Mouse (Mus musculus): Measurements from ENCODE around the gene Tmem80. TPM values are rescaled to one million over a fixed set of nuclear protein-coding genes. Genes with fewer than 3 reads are reported as not detected.

Tmem80 gene
- 58.4 and 71.0 TPM in 2 replicates for polyA plus RNA-seq (2012; rRNA removed; ENCODE audit: low replicate concordance)

GRCm38 (mm10) chr7:141327469-141328372 lies at the start of gene Tmem80, which contains the start of gene Deaf1:
Gene Tmem80 (plus strand): TSS chr7:141327739.
Gene Deaf1 (minus strand): TSS chr7:141327690.

GRCm38 (mm10) chr7:141278766-141279590 lies 48.6 kb upstream of the Tmem80 start, which contains the start of gene Sct:
Gene Sct (minus strand): TSS chr7:141279133.

GRCm38 (mm10) chr7:141291921-141292582 lies 35.5 kb upstream of the Tmem80 start, which contains the start of gene Drd4:
Gene Drd4 (plus strand): TSS chr7:141292006.

GRCm38 (mm10) chr7:141338576-141339131 lies 11.1 kb downstream of the Tmem80 start, which contains the start of gene Eps8l2:
Gene Eps8l2 (plus strand): TSS chr7:141338880.

Other genes starting within 250 kb of the Tmem80 start
- gene Pkp3, start 249.5 kb upstream of the Tmem80 start, polyA plus RNA-seq (2012; rRNA removed; ENCODE audit: low replicate concordance): 1.7 and 14.7 TPM in 2 replicates
- gene Sigirr, start 227.2 kb upstream of the Tmem80 start, polyA plus RNA-seq (2012; rRNA removed; ENCODE audit: low replicate concordance): 21.2 and 25.3 TPM in 2 replicates
- gene Ano9, start 209.9 kb upstream of the Tmem80 start, polyA plus RNA-seq (2012; rRNA removed; ENCODE audit: low replicate concordance): 0.20 and 11.9 TPM in 2 replicates
- 44.6 and 49.3 TPM in 2 replicates for gene Ptdss2, start 205.4 kb upstream of the Tmem80 start, polyA plus RNA-seq (2012; rRNA removed; ENCODE audit: low replicate concordance)
- 139 and 202 TPM in 2 replicates for gene Rnh1, start 154.9 kb upstream of the Tmem80 start, polyA plus RNA-seq (2012; rRNA removed; ENCODE audit: low replicate concordance)
- gene Hras, start 133.7 kb upstream of the Tmem80 start, polyA plus RNA-seq (2012; rRNA removed; ENCODE audit: low replicate concordance): 82.4 and 82.9 TPM in 2 replicates
- 6.6 and 7.6 TPM in 2 replicates for gene Lrrc56, start 133.6 kb upstream of the Tmem80 start, polyA plus RNA-seq (2012; rRNA removed; ENCODE audit: low replicate concordance)
- 0.26 and 3.7 TPM in 2 replicates for gene Lmntd2, start 113.7 kb upstream of the Tmem80 start, polyA plus RNA-seq (2012; rRNA removed; ENCODE audit: low replicate concordance)
- gene Rassf7, start 111.9 kb upstream of the Tmem80 start, polyA plus RNA-seq (2012; rRNA removed; ENCODE audit: low replicate concordance): 8.8 and 33.1 TPM in 2 replicates
- 16.5 and 28.7 TPM in 2 replicates for gene Phrf1, start 99.0 kb upstream of the Tmem80 start, polyA plus RNA-seq (2012; rRNA removed; ENCODE audit: low replicate concordance)
- 72.7 and 97.5 TPM in 2 replicates for gene Irf7, start 61.3 kb upstream of the Tmem80 start, polyA plus RNA-seq (2012; rRNA removed; ENCODE audit: low replicate concordance)
- gene Cdhr5, start 51.0 kb upstream of the Tmem80 start, polyA plus RNA-seq (2012; rRNA removed; ENCODE audit: low replicate concordance): 0.13 and 0.35 TPM in 2 replicates
- 1.4 and 1.8 TPM in 2 replicates for gene Sct, start 48.6 kb upstream of the Tmem80 start, polyA plus RNA-seq (2012; rRNA removed; ENCODE audit: low replicate concordance)
- gene Drd4, start 35.7 kb upstream of the Tmem80 start, polyA plus RNA-seq (2012; rRNA removed; ENCODE audit: low replicate concordance): 0.09 TPM in 1 of 2 replicates, not detected in the other
- 19.0 and 35.2 TPM in 2 replicates for gene Deaf1, start within 50 bp of the Tmem80 start, polyA plus RNA-seq (2012; rRNA removed; ENCODE audit: low replicate concordance)
- gene Eps8l2, start 11.1 kb downstream of the Tmem80 start, polyA plus RNA-seq (2012; rRNA removed; ENCODE audit: low replicate concordance): 20.1 and 30.8 TPM in 2 replicates
- 446 and 750 TPM in 2 replicates for gene Taldo1, start 64.5 kb downstream of the Tmem80 start, polyA plus RNA-seq (2012; rRNA removed; ENCODE audit: low replicate concordance)
- gene Gatd1, start 86.4 kb downstream of the Tmem80 start, polyA plus RNA-seq (2012; rRNA removed; ENCODE audit: low replicate concordance): 59.5 and 84.7 TPM in 2 replicates
- gene Cend1, start 101.8 kb downstream of the Tmem80 start, polyA plus RNA-seq (2012; rRNA removed; ENCODE audit: low replicate concordance): 0.97 and 1.7 TPM in 2 replicates
- gene Slc25a22, start 110.2 kb downstream of the Tmem80 start, polyA plus RNA-seq (2012; rRNA removed; ENCODE audit: low replicate concordance): 134 and 159 TPM in 2 replicates
- gene Pidd1, start 116.3 kb downstream of the Tmem80 start, polyA plus RNA-seq (2012; rRNA removed; ENCODE audit: low replicate concordance): 9.8 and 14.5 TPM in 2 replicates
- 457 and 759 TPM in 2 replicates for gene Rplp2, start 119.6 kb downstream of the Tmem80 start, polyA plus RNA-seq (2012; rRNA removed; ENCODE audit: low replicate concordance)
- 1,309 and 3,373 TPM in 2 replicates for gene Pnpla2, start 127.5 kb downstream of the Tmem80 start, polyA plus RNA-seq (2012; rRNA removed; ENCODE audit: low replicate concordance)
- 34.3 and 65.7 TPM in 2 replicates for gene Cracr2b, start 133.4 kb downstream of the Tmem80 start, polyA plus RNA-seq (2012; rRNA removed; ENCODE audit: low replicate concordance)
- gene Cd151, start 139.7 kb downstream of the Tmem80 start, polyA plus RNA-seq (2012; rRNA removed; ENCODE audit: low replicate concordance): 617 and 1,187 TPM in 2 replicates
- gene Polr2l, start 147.4 kb downstream of the Tmem80 start, polyA plus RNA-seq (2012; rRNA removed; ENCODE audit: low replicate concordance): 63.9 and 76.4 TPM in 2 replicates
- gene Tspan4, start 147.5 kb downstream of the Tmem80 start, polyA plus RNA-seq (2012; rRNA removed; ENCODE audit: low replicate concordance): 166 and 253 TPM in 2 replicates
- 38.6 and 54.6 TPM in 2 replicates for gene Chid1, start 212.1 kb downstream of the Tmem80 start, polyA plus RNA-seq (2012; rRNA removed; ENCODE audit: low replicate concordance)
- 72.0 and 79.4 TPM in 2 replicates for gene Ap2a2, start 234.4 kb downstream of the Tmem80 start, polyA plus RNA-seq (2012; rRNA removed; ENCODE audit: low replicate concordance)

All from subcutaneous adipose tissue, adult 2 months (tissue).